Mouse (Mus musculus) limb, embryonic 11.5 days (tissue): ENCODE measurements around the gene Krtap5-3. TPM values are rescaled to one million over a fixed set of nuclear protein-coding genes. Genes with fewer than 3 reads are reported as not detected.
"Not testable (repeated sequence)": the region's sequence is repeated elsewhere in the genome, so short reads cannot be mapped to it uniquely, and the experiment has no call there.

Experiments used
- ATAC-seq: fragments of 200-750 bp; cut with Nextera tagmentation; 2 replicates; pipeline ENCODE4 v1.8.0; 2017; ENCODE audit warnings: low read depth; ENCODE audit not compliant: insufficient number of reproducible peaks, low FRiP score, low TSS enrichment
- DNase-seq: peaks from one replicate; pipeline ENCODE4 v3.0.0-alpha.2; 2015; ENCODE audit warnings: low spot score
- H3K27ac ChIP-seq: fragments of 300-500 bp; sonication (generic); replicated peaks from 2 replicates; pipeline ENCODE4 v1.5.1; 2014; ENCODE audit warnings: low read depth, mild to moderate bottlenecking, low read length
- H3K27me3 ChIP-seq: fragments of 300-500 bp; sonication (generic); 2 replicates; pipeline ENCODE4 v1.6.1; 2014; ENCODE audit warnings: mild to moderate bottlenecking, low read length, mixed read lengths; ENCODE audit not compliant: control insufficient read depth, insufficient read depth
- H3K36me3 ChIP-seq: fragments of 300-500 bp; sonication (generic); 2 replicates; pipeline ENCODE4 v1.6.1; 2014; ENCODE audit warnings: mild to moderate bottlenecking, low read length, moderate library complexity, mixed read lengths; ENCODE audit not compliant: control insufficient read depth, insufficient read depth
- H3K4me1 ChIP-seq: fragments of 300-500 bp; sonication (generic); 2 replicates; pipeline ENCODE4 v1.6.1; 2014; ENCODE audit warnings: low read length, mixed read lengths; ENCODE audit not compliant: control insufficient read depth, insufficient read depth
- H3K4me2 ChIP-seq: fragments of 300-500 bp; sonication (generic); 2 replicates; pipeline ENCODE4 v1.6.1; 2014; ENCODE audit warnings: low read depth, mild to moderate bottlenecking, moderate library complexity; ENCODE audit not compliant: severe bottlenecking
- H3K4me3 ChIP-seq: fragments of 300-500 bp; sonication (generic); 2 replicates; pipeline ENCODE4 v1.5.1; 2014; ENCODE audit warnings: low read depth, low read length
- H3K9ac ChIP-seq: fragments of 300-500 bp; sonication (generic); 2 replicates; pipeline ENCODE4 v1.6.1; 2014; ENCODE audit warnings: mild to moderate bottlenecking, low read length
- H3K9me3 ChIP-seq: fragments of 300-500 bp; sonication (generic); 2 replicates; pipeline ENCODE4 v1.6.1; 2016; ENCODE audit warnings: low read length; ENCODE audit not compliant: control insufficient read depth
- WGBS: fragments of 180-500 bp; shearing (Covaris S2); extraction: QIAGEN DNeasy Blood & Tissue Kit; methylation state at CpG from one replicate; pipeline ENCODE4 v1.1.7; 2014; 5-methylcytosine and 5-hydroxymethylcytosine counted together
- polyA plus RNA-seq: library from polyadenylated mRNA; unstranded; fragments of >200 nt; fragmentation: Nextera tagmentation; extraction: Ambion mirVana; gene quantifications from 2 replicates; pipeline ENCODE4 v1.2.1, GENCODE M21; 2014

Gene Krtap5-3
- polyA plus RNA-seq, 1 experiment from 2014 or later = not detected

- H3K9me3 ChIP-seq = no peaks in the 10 kb centered on the region
- H3K36me3 ChIP-seq = no peaks in the 10 kb centered on the region
- H3K4me2 ChIP-seq = no peak overlapping the region
- no peaks in the 10 kb centered on the region for H3K4me1 ChIP-seq
- no peak for ATAC-seq
- H3K27ac ChIP-seq = no peak overlapping the region
- no peak overlapping the region for H3K4me3 ChIP-seq
- no peak overlapping the region for H3K9ac ChIP-seq
- 50% methylated on average over 1 of the region's 1 CpGs for WGBS
- H3K27me3 ChIP-seq = no peaks in the 10 kb centered on the region
- DNase-seq = no peak
Observed at GRCm38 (mm10) chr7:142181021-142181420, 20.1 kb upstream of the Krtap5-3 start.

GRCm38 (mm10) chr7:142188156-142188555, 13.0 kb upstream of the Krtap5-3 start:
- Histone ChIP-seq H3K36me3 (no peaks in the 10 kb centered on the region), H3K9ac (no peak overlapping the region), H3K27ac (no peak overlapping the region), H3K4me2 (no peak overlapping the region), H3K4me3 (no peak overlapping the region), H3K9me3 (no peaks in the 10 kb centered on the region), H3K4me1 (no peaks in the 10 kb centered on the region), H3K27me3 (no peaks in the 10 kb centered on the region)
- no peak for ATAC-seq
- DNase-seq = peak; percentile 10
- WGBS = 79% methylated on average over 2 of the region's 2 CpGs

- 56% methylated on average over 2 of the region's 2 CpGs for WGBS
- DNase-seq (peak; percentile 14), ATAC-seq (no peak)
Observed at GRCm38 (mm10) chr7:142190289-142190688, 10.9 kb upstream of the Krtap5-3 start, which contains the start of gene Gm10153. Gene Gm10153, minus strand, starts transcription at chr7:142190389.

GRCm38 (mm10) chr7:142198748-142199147, 2.4 kb upstream of the Krtap5-3 start:
- Histone ChIP-seq H3K4me3 (no peak overlapping the region), H3K9me3 (no peaks in the 10 kb centered on the region), H3K4me1 (no peaks in the 10 kb centered on the region), H3K27me3 (no peaks in the 10 kb centered on the region), H3K9ac (no peak overlapping the region), H3K27ac (no peak overlapping the region), H3K36me3 (no peaks in the 10 kb centered on the region), H3K4me2 (no peak overlapping the region)
- DNase-seq (no peak), ATAC-seq (no peak)
- WGBS = 80% methylated on average over 2 of the region's 2 CpGs

More at GRCm38 (mm10) chr7:142190289-142190688, 10.9 kb upstream of the Krtap5-3 start, which contains the start of gene Gm10153:
- Histone ChIP-seq H3K4me2 (no peak within 1 kb of the TSS), H3K4me3 (no peak within 1 kb of the TSS), H3K36me3 (no peaks in the 10 kb centered on the region), H3K27ac (no peak within 1 kb of the TSS), H3K9ac (no peak within 1 kb of the TSS), H3K9me3 (no peaks in the 10 kb centered on the region), H3K27me3 (no peaks in the 10 kb centered on the region), H3K4me1 (no peaks in the 10 kb centered on the region)

- Histone ChIP-seq H3K4me3 (no peak overlapping the region), H3K9me3 (no peaks in the 10 kb centered on the region), H3K9ac (no peak overlapping the region), H3K27me3 (no peaks in the 10 kb centered on the region), H3K36me3 (no peaks in the 10 kb centered on the region), H3K4me2 (no peak overlapping the region), H3K27ac (no peak overlapping the region), H3K4me1 (no peaks in the 10 kb centered on the region)
- DNase-seq (no peak), ATAC-seq (no peak)
Observed at GRCm38 (mm10) chr7:142205488-142205887, 4.3 kb downstream of the Krtap5-3 start.

GRCm38 (mm10) chr7:142206891-142207290, 5.7 kb downstream of the Krtap5-3 start:
- H3K4me3 ChIP-seq, DNase-seq, H3K27ac ChIP-seq, H3K36me3 ChIP-seq, H3K4me2 ChIP-seq, H3K9me3 ChIP-seq, H3K4me1 ChIP-seq, H3K27me3 ChIP-seq, ATAC-seq, H3K9ac ChIP-seq: not testable (repeated sequence)
- 79% methylated on average over 5 of the region's 5 CpGs for WGBS

GRCm38 (mm10) chr7:142211559-142211958, 10.4 kb downstream of the Krtap5-3 start, which contains the start of gene Gm7579:
Gene Gm7579, plus strand, starts transcription at chr7:142211859.
- H3K9ac ChIP-seq = no peak within 1 kb of the TSS
- no peak within 1 kb of the TSS for H3K27ac ChIP-seq
- no peak within 1 kb of the TSS for H3K4me3 ChIP-seq
- H3K36me3 ChIP-seq = no peaks in the 10 kb centered on the region
- WGBS = 79% methylated on average over 1 of the region's 1 CpGs
- H3K4me2 ChIP-seq = no peak within 1 kb of the TSS
- H3K27me3 ChIP-seq = no peaks in the 10 kb centered on the region
- H3K9me3 ChIP-seq = no peaks in the 10 kb centered on the region
- DNase-seq (no peak), ATAC-seq (no peak)
- no peaks in the 10 kb centered on the region for H3K4me1 ChIP-seq

GRCm38 (mm10) chr7:142212136-142212535, 11.0 kb downstream of the Krtap5-3 start:
- not testable (repeated sequence) for DNase-seq, ATAC-seq, H3K9ac ChIP-seq, H3K36me3 ChIP-seq, H3K27me3 ChIP-seq, H3K4me1 ChIP-seq, H3K27ac ChIP-seq, H3K4me2 ChIP-seq, H3K4me3 ChIP-seq, H3K9me3 ChIP-seq
- 72% methylated on average over 1 of the region's 1 CpGs for WGBS

- no peak for DNase-seq
- Histone ChIP-seq H3K4me1 (no peaks in the 10 kb centered on the region), H3K4me3 (no peak overlapping the region), H3K9ac (no peak overlapping the region), H3K27me3 (no peaks in the 10 kb centered on the region), H3K27ac (no peak overlapping the region), H3K36me3 (no peaks in the 10 kb centered on the region), H3K9me3 (no peaks in the 10 kb centered on the region), H3K4me2 (no peak overlapping the region)
- 32% methylated on average over 2 of the region's 2 CpGs for WGBS
- ATAC-seq = no peak
Observed at GRCm38 (mm10) chr7:142224518-142224917, 23.4 kb downstream of the Krtap5-3 start.
